Mouse (Mus musculus): Measurements from ENCODE around the gene Foxd2. TPM values are rescaled to one million over a fixed set of nuclear protein-coding genes. Genes with fewer than 3 reads are reported as not detected.

The Foxd2 gene
- polyA plus RNA-seq, 2 experiments from 2014 or later = 0.16 TPM; not detected in 1

DNA sequence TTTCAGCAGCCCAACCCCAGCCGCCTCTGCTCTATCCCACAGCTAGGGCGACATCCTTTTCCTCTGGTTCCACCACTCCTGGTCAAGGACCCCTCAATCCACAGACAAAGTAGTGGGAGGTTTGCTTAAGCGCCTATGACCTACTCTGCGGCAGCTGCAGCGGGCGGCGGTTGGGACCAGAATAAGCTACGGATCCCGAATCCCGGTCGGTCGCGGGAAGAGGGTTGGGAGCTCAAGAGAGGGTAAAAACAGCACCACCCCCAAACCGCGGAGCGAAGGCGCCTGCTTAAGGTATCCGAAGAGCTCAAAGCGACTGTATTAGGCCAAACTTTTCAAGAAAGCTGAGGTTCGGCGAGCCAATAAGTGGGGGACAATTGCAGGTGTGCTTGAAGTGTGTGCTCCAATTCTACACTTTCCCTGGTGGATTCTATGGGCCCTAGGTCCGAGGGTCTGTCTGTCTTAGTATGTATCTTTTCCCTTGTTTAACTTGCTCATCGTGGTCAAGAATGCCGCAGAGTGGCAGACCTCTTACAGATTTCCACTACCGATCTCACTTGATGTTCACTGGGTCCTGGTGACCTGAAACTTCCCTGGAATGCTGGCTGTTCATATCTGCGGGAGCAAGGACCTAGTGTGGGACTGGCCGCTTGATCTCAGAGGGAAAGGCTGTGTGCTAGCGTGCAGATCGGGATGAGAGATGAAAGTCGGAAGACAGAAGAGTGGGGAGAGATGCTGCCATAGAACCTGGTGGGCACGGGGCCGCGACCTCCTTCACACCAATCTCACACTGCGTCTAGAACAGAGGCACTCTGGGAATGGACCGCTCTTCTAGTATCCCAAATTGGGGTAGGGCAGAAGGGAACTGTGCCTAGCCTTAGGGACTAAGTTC, 4.3 kb upstream of the Foxd2 start:
- no peak for ATAC-seq

DNA sequence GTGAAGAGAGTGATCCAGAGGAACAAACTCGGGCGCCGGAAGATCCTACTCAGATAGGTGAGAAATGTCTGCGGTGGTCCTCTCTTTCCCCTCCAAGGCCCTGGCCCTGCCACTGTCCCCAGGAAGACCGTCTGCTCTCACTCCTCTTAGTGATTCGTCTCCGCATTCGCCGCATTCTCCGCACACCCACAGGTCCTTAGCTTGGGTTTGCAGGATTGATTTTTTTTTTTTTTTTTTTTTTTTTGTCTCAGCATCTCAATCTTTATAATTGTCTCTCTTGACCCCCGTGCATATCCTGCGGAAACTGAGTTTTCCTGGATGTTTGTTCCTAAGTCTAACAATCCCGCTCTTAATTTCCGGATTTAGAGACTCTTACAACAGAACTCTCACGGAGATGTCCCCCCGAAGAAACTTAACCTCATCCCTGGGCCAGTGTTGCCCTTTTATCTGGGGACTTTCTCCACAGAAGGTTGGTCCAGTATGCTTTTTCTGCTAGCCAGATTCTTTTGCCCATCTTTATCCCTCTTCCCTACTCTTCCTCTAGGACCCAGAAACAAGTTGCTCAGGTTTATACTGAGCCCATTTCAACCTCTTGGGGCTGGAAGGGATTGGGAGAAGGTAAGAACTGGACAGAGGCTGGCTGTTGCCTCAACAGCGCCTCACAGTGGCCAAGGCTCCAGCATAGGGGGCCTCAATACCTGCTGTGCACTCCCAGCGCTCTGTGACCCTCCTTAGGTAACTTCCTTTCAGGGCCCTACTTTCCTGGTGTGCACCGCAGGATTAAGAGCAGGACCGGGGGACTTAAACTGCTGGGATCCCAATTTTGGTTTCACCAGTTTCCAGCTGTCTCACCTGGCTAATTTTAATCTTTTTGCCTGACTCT, 1.2 kb upstream of the Foxd2 start:
- ATAC-seq = peak; percentile 6

DNA sequence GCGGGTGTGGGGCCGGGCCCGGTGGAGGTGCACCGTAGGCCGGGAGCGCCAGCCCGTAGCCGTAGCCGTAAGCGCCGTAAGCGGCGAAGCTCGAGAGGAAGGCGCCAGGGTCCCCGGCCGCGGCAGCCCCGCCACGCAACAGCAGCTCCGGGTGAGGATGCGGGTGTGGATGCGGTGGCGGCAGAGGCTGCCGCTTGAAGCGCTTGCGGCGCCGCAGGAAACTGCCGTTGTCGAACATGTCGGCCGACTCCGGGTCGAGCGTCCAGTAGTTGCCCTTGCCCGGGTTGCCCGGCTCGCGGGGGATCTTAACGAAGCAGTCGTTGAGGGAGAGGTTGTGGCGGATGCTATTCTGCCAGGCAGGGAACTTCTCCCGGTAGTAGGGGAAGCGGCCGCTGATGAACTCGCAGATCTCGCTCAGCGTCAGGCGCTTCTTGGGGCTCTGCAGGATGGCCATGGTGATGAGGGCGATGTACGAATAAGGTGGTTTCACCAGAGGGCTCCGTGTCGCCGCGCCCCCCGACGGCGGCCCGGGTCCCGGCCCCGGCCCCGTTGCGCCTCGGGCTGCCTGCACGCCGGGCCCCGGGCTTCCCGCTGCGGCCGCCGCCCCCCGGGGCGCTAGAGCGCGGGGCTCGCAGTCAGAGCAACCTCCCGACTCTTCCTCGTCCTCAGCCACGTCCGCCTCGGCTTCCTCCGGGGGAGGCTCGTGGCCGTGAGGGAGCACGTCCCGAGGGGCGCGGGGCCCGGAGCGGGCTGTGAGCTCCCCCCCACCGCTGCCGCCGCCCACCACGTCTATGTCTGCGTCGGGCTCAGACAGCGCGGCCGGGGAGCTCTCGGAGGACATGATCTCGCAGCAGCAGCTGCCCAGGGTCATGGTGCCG, 483 bp downstream of the Foxd2 start:
- ATAC-seq = peak; percentile 47

DNA sequence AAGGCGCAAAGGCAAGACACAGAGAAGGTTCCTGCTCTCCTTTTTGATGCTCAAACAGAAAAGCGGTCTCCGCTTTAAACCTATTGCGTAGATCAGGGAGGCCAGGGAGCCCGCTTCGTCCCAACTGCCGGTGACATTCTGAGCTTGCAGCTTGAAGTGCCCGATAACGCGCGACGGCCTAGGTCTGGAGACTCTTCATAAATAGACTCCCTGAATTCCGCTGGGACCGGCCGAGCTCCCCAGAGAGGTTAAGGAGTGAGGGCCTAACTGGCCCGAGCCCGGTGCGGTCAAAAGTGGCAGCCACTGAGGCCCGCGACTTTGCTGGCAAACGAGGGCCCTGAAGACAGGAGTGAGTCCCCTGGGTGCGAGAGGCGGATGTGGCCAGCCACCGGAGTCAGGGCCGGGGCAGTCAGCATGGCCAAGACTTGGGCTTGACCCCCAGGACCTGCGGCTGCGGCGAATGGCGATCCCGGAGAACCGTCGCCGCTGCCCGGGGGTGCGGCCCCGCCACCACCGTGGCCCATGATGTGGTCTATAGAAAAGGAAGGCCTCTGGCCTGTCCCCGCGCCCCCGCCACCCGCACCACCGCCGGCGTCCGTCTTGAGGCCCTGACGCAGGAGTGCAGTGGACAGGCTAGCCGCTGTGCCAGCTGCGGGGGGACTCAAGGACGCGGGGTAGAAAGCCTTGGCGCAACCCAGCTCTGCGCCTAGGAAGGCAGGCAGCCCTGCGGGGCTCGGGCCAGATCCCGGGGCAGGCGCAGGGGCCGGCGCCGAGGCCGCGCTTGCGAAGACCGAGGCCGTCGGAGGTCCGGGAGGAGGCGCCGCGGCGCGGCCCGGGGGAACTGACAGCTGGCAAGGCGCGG, 1.4 kb downstream of the Foxd2 start:
- ATAC-seq = peak; percentile 0

DNA sequence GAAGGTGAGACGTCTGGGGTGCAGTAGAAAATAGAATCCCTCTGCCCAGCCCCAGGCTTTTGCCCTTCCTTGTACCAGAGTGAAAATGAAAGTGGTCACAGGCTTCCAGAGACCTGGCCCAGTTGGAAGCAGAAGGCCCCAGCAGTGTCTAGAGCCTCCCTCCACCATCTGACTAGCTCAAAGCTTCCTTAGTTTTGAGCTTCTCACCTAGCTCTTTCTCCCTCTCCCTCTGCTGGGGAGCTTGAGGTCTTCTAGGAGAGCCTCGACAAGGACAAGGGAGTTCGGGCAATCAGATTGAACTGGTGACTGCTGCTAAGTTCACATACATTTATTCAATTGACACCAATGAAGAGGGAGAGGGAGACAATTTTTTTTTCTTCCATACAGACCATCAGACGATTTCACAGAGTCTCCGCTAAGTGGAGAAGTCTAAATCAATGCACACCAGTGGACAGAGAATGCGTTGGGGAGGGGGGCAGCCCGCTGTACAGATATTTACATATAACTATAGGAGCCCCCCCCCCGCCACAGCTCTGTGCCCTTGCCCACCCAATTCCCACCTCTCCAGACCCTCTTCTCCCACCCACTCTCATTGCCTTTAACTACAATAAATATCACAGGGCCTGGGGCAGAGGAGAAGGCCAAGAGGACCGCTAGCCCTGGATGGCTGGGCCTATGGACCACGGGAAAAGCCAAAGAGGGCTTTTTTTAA, 2.5 kb downstream of the Foxd2 start:
- no peak for ATAC-seq

DNA sequence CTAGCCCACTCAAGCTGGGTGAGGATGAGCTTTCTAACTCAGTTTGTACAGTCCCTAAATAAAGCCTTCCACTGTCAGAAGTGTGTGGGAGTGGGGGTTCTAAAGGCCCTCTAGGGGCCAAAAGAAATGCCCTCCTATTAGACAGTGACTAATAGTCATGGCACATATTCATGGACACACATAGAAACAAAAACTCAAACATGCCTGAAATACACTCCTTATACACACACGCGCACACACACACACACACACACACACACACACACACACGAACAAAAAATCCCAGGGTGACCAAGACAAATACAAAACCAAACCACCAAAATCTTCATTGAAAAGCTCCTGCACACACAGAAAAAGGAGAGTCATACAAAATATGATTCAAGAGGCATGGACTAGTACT, 3.2 kb downstream of the Foxd2 start:
- no peak for ATAC-seq

DNA sequence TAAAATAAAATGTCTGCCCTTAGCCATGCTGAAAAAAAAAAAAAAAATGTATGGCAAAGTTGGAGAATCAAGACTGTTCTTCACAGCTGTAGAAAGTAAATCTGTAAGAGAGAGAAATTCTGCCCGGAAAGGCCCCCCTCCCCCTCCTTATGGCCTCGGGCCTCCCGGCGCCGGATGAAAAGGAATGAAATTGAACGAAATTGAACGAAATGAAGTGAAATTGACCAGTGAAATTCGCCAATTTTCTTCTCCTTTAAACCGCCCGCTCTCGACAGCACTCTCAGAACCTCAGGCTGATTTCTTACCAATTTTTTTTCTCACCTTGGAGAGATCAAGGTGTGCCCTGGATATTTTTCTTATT, 5.3 kb downstream of the Foxd2 start:
- ATAC-seq = no peak

DNA sequence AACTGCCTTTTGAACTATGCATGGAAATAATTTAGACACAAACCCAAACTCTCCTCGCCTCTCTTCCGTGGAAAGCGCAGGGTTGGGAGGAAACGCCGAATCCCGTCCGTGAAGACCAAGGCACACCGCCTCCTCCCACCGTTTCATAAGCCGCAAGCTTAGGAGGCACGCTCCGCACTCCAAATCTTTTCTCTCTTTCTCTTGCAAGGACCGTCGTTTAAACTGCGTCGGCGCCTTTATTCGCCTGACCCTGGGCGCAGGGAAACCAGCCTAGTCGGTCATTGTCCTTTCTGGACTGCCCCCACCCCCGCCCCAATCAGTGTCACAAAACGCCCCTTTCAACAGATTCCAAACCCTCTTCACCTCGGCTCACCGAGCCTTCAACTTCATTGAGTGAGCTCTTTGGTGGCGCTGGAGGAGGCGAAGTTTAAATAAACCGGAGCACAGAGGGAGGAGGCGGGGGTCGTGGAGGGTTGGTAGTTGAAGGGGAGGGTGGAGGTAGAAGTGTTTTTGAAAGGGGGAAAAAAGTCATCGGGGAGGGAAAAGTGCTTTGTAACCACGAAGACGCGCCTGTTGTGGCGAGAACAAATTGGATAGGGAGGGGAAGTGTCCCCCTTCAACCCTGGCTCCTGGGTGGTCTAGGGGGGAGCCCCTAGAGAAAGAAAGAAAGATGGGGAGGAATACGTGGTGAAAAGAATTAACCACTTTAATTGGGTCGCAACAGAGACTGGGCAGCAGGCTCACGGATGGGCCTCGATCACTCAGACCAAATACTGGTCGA, 5.8 kb downstream of the Foxd2 start:
- no peak for ATAC-seq

DNA sequence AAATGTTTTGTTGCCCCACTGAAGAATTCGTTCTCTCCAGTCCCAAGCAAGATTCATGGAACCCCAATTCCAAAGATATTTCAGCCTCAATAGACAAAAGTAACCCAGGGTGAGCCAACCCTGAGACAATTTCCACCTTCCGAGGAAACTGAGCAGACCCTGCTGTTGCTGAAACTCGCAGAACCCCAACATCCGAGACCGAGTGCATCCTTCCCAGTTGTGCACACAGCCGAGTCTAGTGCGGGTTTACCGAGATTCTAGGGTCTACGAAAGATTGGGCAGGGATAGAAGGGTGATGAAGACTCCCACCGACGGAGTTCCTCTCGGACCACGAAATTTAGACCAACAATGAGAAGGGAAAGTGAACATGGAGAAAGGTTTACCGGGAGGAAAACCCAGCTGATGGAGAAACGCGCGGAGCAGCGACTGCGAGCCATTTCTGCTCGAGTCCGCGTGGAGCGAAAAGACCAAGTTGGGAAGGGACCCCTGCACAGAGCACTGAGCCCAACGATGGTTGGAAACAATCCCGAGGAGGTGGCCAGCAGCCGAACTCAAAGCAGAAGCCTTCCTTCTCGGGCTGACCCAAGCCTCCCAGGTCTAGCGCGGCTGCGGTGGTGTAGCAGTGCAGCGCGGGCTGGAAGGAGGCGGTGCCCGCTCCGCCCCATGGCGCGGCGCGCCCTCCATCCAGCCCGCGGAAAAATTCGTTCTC, 6.9 kb downstream of the Foxd2 start:
- peak; percentile 44 for ATAC-seq

DNA sequence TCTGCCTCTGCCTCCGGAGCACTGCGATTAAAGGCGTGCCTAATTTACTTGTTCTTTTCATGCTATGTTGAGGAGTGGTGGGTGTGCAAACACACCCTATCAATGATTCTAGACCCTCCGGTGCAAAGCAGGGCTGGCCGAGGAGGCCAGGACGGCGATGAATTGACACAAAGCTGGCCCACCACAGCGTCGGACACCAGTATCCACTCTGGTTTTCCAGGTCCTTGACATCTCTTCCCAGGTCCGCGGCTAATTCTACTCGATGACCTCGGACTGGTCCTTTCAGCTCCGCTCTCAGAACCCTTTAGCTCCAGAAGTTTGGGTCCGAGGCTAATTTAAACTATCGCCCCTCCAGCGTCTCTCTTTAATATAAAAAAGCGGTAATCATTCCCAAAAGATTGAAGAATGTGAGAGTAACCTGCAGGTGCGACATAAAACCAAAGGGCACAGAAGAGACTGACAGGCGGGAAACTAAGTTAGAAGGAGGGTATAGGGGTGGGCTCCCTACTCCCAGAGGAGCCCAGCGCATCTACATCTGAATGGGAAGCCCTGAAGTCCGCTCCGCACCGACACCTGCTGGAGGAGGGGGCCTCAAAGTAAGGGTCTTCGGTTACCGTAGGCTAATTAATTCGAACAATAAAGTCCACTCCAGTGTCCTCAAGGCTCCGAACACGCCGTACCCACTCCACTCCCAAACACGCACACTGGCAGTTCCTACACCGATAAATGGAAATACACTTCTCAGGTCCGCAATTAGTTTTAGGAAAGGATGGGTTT, 7.6 kb downstream of the Foxd2 start:
- ATAC-seq = no peak

DNA sequence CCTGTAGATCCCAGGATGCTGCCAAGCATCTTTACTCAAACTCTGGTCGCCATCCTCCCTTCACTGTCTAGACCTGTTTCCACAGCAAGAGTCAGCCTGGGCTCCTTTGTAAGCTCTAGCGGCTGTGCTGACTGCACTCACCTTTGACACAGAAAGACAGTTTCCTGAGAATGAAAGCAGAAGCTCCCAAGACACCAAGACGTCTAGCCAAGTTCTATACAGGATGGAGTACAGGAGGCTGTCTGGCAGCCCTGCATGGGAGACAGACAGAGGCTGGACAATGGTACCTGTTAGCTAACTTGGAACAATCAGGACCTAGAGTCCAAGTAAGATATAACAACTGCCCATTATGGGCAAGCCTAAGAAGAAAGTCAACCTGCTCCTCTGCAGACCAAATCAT, 8.8 kb downstream of the Foxd2 start:
- ATAC-seq = no peak

DNA sequence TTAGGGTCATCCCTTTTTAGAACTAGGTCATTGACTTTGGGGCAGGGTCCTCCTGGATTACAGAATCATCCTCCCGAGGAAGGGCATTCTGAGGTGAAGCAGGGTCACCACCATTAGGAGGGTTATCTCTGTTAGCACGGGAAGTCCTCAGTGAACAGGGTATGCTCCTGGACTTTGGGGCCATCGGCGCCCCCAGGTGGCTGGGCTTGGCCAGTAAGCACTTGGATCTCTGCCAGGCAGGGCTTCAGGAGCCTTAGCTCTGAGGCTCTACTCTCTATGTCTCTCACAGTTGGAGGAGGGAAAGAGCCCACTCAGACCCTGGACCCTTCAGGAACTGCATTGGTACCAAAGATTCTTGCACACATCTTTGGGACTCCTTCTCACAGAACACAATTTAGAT, 10.8 kb downstream of the Foxd2 start:
- peak; percentile 34 for ATAC-seq

DNA sequence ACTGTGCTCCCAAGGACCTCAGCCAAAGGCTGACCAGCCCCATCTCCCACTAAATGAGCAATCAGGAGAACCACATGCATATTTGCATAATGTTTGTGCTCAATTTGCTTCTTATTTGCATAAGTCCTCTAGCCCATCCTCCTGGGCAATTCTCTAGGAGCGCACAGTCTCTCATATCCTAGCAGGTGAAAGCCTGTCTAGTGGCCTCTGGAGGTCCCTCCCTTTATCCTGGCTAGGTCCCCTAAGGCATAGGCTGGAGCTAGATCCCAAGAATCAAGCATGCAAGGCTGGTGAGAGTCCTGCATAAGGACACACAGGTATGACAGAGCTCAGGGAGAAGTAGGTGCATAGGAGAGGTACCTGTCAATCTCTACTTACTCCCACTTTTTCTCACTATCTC, 26.4 kb downstream of the Foxd2 start:
- no peak for ATAC-seq

DNA sequence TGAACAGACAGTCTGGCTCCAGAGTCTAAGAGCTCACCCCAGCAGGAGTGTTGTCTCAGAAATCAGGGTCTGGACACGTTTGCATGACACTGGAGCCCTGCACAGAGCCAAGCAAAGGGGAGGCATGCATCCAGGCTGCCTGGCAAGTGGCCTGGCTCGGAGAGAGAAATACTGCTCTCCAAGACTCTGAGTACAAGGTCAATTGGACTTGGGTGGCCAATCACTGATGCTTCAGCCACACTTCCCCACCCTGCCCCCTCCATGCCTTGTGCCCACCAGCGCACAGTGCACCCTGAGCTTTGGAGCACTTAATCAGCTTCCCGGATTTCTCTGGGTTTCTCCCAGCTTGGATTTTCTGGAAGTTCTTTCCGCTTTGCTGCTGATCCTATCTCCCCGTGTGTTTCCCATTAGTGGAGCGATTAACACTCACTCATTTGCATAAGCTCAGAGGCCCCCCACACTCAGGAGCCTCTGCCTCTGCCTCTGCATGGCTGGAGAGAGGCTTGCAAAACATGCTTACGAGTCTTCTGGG, 32.2 kb downstream of the Foxd2 start:
- no peak for ATAC-seq

DNA sequence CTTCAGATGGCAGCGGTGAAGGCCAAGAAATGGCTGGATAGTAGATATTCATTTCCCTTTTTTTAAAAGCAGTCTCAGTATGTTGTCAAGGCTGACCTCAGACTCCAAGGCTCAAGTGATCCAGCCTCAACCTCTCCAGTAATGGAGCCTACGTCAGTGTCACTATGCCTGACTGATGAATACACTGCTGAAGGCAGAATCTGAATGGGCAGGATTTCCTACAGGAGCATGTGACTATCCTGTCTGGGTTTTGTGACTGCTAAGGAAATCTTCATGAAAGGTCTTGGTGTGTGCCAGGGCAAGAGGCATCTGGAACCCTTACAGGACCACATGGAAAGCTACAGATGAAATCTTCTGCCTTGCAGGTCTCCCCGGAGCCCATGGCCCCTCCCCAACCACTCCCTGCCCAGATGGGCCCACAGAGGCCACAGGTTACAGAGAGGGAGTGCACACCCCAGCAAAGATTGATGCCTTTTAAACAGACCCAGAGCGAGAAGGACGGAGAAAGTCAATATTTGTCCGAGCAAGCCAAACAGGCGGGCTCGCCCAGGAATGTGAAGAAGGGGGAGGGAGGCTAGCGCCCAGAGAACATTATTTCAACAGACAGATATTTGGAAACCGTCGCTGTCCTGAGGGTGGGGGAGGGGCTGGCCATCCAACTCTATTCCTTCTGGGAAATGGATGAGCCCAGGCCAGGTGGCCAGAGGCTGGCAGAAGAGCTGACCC, 38.7 kb downstream of the Foxd2 start:
- no peak for ATAC-seq

DNA sequence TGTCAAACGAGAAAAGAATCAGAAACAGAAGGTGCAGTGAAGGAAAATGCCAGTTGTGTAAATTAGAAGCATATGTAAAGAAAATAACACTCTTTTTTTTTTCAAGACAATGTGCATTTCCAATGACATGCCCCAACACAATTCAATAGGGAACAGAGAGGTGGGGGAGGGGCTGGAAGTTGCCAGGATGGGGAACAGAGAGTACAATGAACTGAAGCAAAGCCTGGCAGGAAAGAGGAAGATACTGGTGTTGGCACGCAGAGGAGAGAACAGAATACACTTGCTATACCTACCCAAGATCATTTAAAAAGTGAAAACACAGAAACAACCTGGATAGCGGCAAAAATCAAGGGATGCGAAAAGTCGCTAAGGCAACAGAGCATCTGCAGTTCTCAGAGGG, 45.5 kb downstream of the Foxd2 start:
- ATAC-seq = no peak

DNA sequence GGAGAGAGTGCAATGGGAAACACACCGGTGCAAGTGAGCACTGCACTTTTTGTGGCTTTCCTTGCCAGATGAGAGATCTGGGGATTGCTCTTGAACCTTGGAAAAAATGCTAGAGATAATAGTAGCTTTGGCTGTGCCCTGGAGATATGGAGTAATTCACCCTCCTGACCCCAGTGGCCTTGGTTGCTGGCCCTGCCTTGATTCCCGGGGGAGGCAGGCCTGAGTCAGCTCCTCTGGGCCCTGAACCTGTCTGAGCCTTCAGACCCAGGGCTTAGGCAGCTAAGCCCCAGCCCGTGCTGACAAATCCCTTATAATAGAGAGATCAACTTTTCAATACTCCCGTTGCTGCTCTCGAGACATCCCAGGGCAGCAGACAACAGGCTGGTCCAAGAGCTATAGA, 50.2 kb downstream of the Foxd2 start:
- ATAC-seq = no peak
